Mouse (Mus musculus) liver, postnatal 0 days (tissue): Measurements from ENCODE around the gene Ryr3. TPM values are rescaled to one million over a fixed set of nuclear protein-coding genes. Genes with fewer than 3 reads are reported as not detected.

ENCODE experiments used
- ATAC-seq: fragments of 200-750 bp; cut with Nextera tagmentation; 2 replicates; pipeline ENCODE4 v1.8.0; 2017; ENCODE audit warnings: mild to moderate bottlenecking, moderate library complexity
- DNase-seq: peaks from one replicate; pipeline ENCODE4 v3.0.0-alpha.2; 2016
- H3K27ac ChIP-seq: fragments of 300-500 bp; sonication (generic); 2 replicates; pipeline ENCODE4 v1.5.1; 2014; ENCODE audit warnings: antibody characterized with exemption, moderate library complexity, mild to moderate bottlenecking, low read depth
- H3K27me3 ChIP-seq: fragments of 300-500 bp; sonication (generic); 2 replicates; pipeline ENCODE4 v1.6.1; 2014; ENCODE audit warnings: low read length, control low read depth, mixed read lengths; ENCODE audit not compliant: insufficient read depth
- H3K36me3 ChIP-seq: fragments of 300-500 bp; sonication (generic); replicated peaks from 2 replicates; pipeline ENCODE4 v1.6.1; 2014; ENCODE audit warnings: mild to moderate bottlenecking, control low read depth, low read length, moderate library complexity, mixed read lengths; ENCODE audit not compliant: insufficient read depth
- H3K4me1 ChIP-seq: fragments of 300-500 bp; sonication (generic); 2 replicates; pipeline ENCODE4 v1.6.1; 2014; ENCODE audit warnings: antibody characterized with exemption, mild to moderate bottlenecking, control low read depth; ENCODE audit not compliant: insufficient read depth
- H3K4me2 ChIP-seq: fragments of 300-500 bp; sonication (generic); 2 replicates; pipeline ENCODE4 v1.6.1; 2014; ENCODE audit warnings: low read depth, mild to moderate bottlenecking, low read length, moderate library complexity, mixed read lengths
- H3K4me3 ChIP-seq: fragments of 300-500 bp; sonication (generic); 2 replicates; pipeline ENCODE4 v1.5.1; 2014; ENCODE audit warnings: low read depth, low read length
- H3K9ac ChIP-seq: fragments of 300-500 bp; sonication (generic); replicated peaks from 2 replicates; pipeline ENCODE4 v1.6.1; 2014; ENCODE audit warnings: mild to moderate bottlenecking, moderate library complexity
- H3K9me3 ChIP-seq: fragments of 300-500 bp; sonication (generic); 2 replicates; pipeline ENCODE4 v1.6.1; 2016; ENCODE audit warnings: mild to moderate bottlenecking, control low read depth, low read length, mixed read lengths
- CTCF ChIP-seq: sonication (generic); IDR thresholded peaks from 2 replicates; pipeline ENCODE4 v1.5.1; 2016; ENCODE audit warnings: antibody characterized with exemption, low read depth
- EP300 ChIP-seq: IDR thresholded peaks from 2 replicates; pipeline ENCODE4 v1.6.1; 2016; ENCODE audit warnings: antibody characterized with exemption, low read depth, mild to moderate bottlenecking
- WGBS: fragments of 180-500 bp; shearing (Covaris S2); extraction: QIAGEN DNeasy Blood & Tissue Kit; methylation state at CpG from one replicate; pipeline ENCODE4 v1.1.7; 2014; ENCODE audit not compliant: insufficient replicate concordance; 5-methylcytosine and 5-hydroxymethylcytosine counted together
- polyA plus RNA-seq: library from polyadenylated mRNA; unstranded; fragments of >200 nt; fragmentation: Nextera tagmentation; extraction: Ambion mirVana; gene quantifications from 2 replicates; pipeline ENCODE4 v1.2.1, GENCODE M21; 2015

Ryr3 gene
- polyA plus RNA-seq, 1 experiment from 2014 or later = not detected

GRCm38 (mm10) chr2:112606536-112606935 lies 610.4 kb downstream of the Ryr3 start:
- Histone ChIP-seq H3K4me1 (no peaks in the 10 kb centered on the region), H3K9ac (no peak overlapping the region), H3K9me3 (peaks cover 2% of the 10 kb centered on the region; the same call in 1 of the 2 replicates), H3K36me3 (no peaks in the 10 kb centered on the region), H3K4me3 (no peak overlapping the region), H3K4me2 (no peak overlapping the region), H3K27me3 (no peaks in the 10 kb centered on the region), H3K27ac (no peak overlapping the region)
- ATAC-seq = no peak
- TF ChIP-seq CTCF = no peak
- TF ChIP-seq EP300 = no peak
- DNase-seq = no peak
- WGBS = 80% methylated on average over 3 of the region's 3 CpGs

GRCm38 (mm10) chr2:112602487-112602886 lies 614.4 kb downstream of the Ryr3 start:
- no peak overlapping the region for H3K4me2 ChIP-seq
- WGBS = 81% methylated on average over 8 of the region's 8 CpGs

GRCm38 (mm10) chr2:112600222-112600621 lies 616.7 kb downstream of the Ryr3 start:
- DNase-seq = no peak
- WGBS = 74% methylated on average over 10 of the region's 10 CpGs
- H3K36me3 ChIP-seq = no peaks in the 10 kb centered on the region
- no peak overlapping the region for H3K4me3 ChIP-seq
- no peaks in the 10 kb centered on the region for H3K4me1 ChIP-seq
- no peak overlapping the region for H3K4me2 ChIP-seq
- H3K9ac ChIP-seq = no peak overlapping the region
- no peaks in the 10 kb centered on the region for H3K9me3 ChIP-seq
- no peak for ATAC-seq
- TF ChIP-seq CTCF (no peak), EP300 (no peak)
- H3K27me3 ChIP-seq = no peaks in the 10 kb centered on the region
- H3K27ac ChIP-seq = no peak overlapping the region

More at GRCm38 (mm10) chr2:112602487-112602886, 614.4 kb downstream of the Ryr3 start:
- Histone ChIP-seq H3K4me3 (no peak overlapping the region), H3K4me1 (no peaks in the 10 kb centered on the region), H3K9ac (no peak overlapping the region), H3K9me3 (no peaks in the 10 kb centered on the region), H3K36me3 (no peaks in the 10 kb centered on the region), H3K27ac (no peak overlapping the region), H3K27me3 (no peaks in the 10 kb centered on the region)
- DNase-seq = no peak
- ATAC-seq = no peak
- TF ChIP-seq CTCF (no peak), EP300 (no peak)

- H3K4me1 ChIP-seq = no peaks in the 10 kb centered on the region
- no peak for DNase-seq
- H3K27ac ChIP-seq = no peak overlapping the region
- no peak for ATAC-seq
- no peak overlapping the region for H3K9ac ChIP-seq
- no peaks in the 10 kb centered on the region for H3K27me3 ChIP-seq
- H3K4me3 ChIP-seq = no peak overlapping the region
- no peaks in the 10 kb centered on the region for H3K9me3 ChIP-seq
- WGBS = 40% methylated on average over 1 of the region's 1 CpGs
- TF ChIP-seq CTCF (no peak), EP300 (no peak)
- H3K4me2 ChIP-seq = no peak overlapping the region
- H3K36me3 ChIP-seq = no peaks in the 10 kb centered on the region; the same call in 1 of the 2 replicates
Observed at GRCm38 (mm10) chr2:112597064-112597463, 619.8 kb downstream of the Ryr3 start.

- Histone ChIP-seq H3K27me3 (no peaks in the 10 kb centered on the region), H3K4me1 (no peaks in the 10 kb centered on the region), H3K9ac (no peak overlapping the region), H3K36me3 (no peaks in the 10 kb centered on the region; the same call in 1 of the 2 replicates), H3K9me3 (no peaks in the 10 kb centered on the region), H3K4me2 (no peak overlapping the region), H3K4me3 (no peak overlapping the region), H3K27ac (no peak overlapping the region)
- no peak for TF ChIP-seq EP300
- no peak for TF ChIP-seq CTCF
- ATAC-seq = no peak
- DNase-seq = no peak
- WGBS = 57% methylated on average over 5 of the region's 5 CpGs
Observed at GRCm38 (mm10) chr2:112596415-112596814, 620.5 kb downstream of the Ryr3 start.

GRCm38 (mm10) chr2:112595807-112596206 lies 621.1 kb downstream of the Ryr3 start:
- no peak for TF ChIP-seq EP300
- no peak for TF ChIP-seq CTCF
- H3K4me2 ChIP-seq = no peak overlapping the region
- H3K4me1 ChIP-seq = no peaks in the 10 kb centered on the region
- ATAC-seq = no peak
- no peaks in the 10 kb centered on the region for H3K27me3 ChIP-seq
- 67% methylated on average over 3 of the region's 3 CpGs for WGBS
- no peaks in the 10 kb centered on the region for H3K9me3 ChIP-seq
- H3K36me3 ChIP-seq = no peaks in the 10 kb centered on the region; the same call in 1 of the 2 replicates
- no peak overlapping the region for H3K9ac ChIP-seq
- DNase-seq = no peak
- H3K4me3 ChIP-seq = no peak overlapping the region
- H3K27ac ChIP-seq = no peak overlapping the region

- no peak for TF ChIP-seq EP300
- TF ChIP-seq CTCF = no peak
- Histone ChIP-seq H3K4me3 (no peak overlapping the region), H3K36me3 (no peaks in the 10 kb centered on the region; the same call in 1 of the 2 replicates), H3K9ac (no peak overlapping the region), H3K4me2 (no peak overlapping the region), H3K9me3 (no peaks in the 10 kb centered on the region), H3K27me3 (no peaks in the 10 kb centered on the region), H3K27ac (no peak overlapping the region), H3K4me1 (no peaks in the 10 kb centered on the region)
- no peak for ATAC-seq
- no peak for DNase-seq
- 78% methylated on average over 2 of the region's 2 CpGs for WGBS
Observed at GRCm38 (mm10) chr2:112593781-112594180, 623.1 kb downstream of the Ryr3 start.
